Mouse (Mus musculus) midbrain, embryonic 13.5 days (tissue): Measurements from ENCODE around the gene Arl8a. TPM values are rescaled to one million over a fixed set of nuclear protein-coding genes. Genes with fewer than 3 reads are reported as not detected.

Experiments used
- ATAC-seq: fragments of 200-750 bp; cut with Nextera tagmentation; 2 replicates; pipeline ENCODE4 v1.8.0; 2017; ENCODE audit warnings: mild to moderate bottlenecking, moderate TSS enrichment, moderate library complexity
- H3K27ac ChIP-seq: fragments of 300-500 bp; sonication (generic); 2 replicates; pipeline ENCODE4 v1.5.1; 2015; ENCODE audit warnings: inconsistent platforms, mild to moderate bottlenecking, moderate library complexity
- H3K27me3 ChIP-seq: fragments of 300-500 bp; sonication (generic); 2 replicates; pipeline ENCODE4 v1.6.1; 2015; ENCODE audit warnings: mild to moderate bottlenecking, inconsistent platforms
- H3K36me3 ChIP-seq: fragments of 300-500 bp; sonication (generic); 2 replicates; pipeline ENCODE4 v1.6.1; 2015; ENCODE audit warnings: mild to moderate bottlenecking, inconsistent platforms
- H3K4me1 ChIP-seq: fragments of 300-500 bp; sonication (generic); replicated peaks from 2 replicates; pipeline ENCODE4 v1.6.1; 2015; ENCODE audit warnings: inconsistent platforms
- H3K4me2 ChIP-seq: fragments of 300-500 bp; sonication (generic); replicated peaks from 2 replicates; pipeline ENCODE4 v1.6.1; 2015; ENCODE audit warnings: moderate library complexity, mild to moderate bottlenecking, inconsistent platforms
- H3K4me3 ChIP-seq: fragments of 300-500 bp; sonication (generic); replicated peaks from 2 replicates; pipeline ENCODE4 v1.5.1; 2015; ENCODE audit warnings: mild to moderate bottlenecking, inconsistent platforms
- H3K9ac ChIP-seq: fragments of 300-500 bp; sonication (generic); replicated peaks from 2 replicates; pipeline ENCODE4 v1.6.1; 2015; ENCODE audit warnings: mild to moderate bottlenecking, inconsistent platforms
- H3K9me3 ChIP-seq: fragments of 300-500 bp; sonication (generic); 2 replicates; pipeline ENCODE4 v1.6.1; 2016; ENCODE audit warnings: mild to moderate bottlenecking, inconsistent platforms
- WGBS: fragments of 180-500 bp; shearing (Covaris S2); methylation state at CpG from one replicate; pipeline ENCODE4 v1.1.7; 2015; 5-methylcytosine and 5-hydroxymethylcytosine counted together
- polyA plus RNA-seq: library from polyadenylated mRNA; unstranded; fragments of >200 nt; fragmentation: Nextera tagmentation; extraction: Ambion mirVana; gene quantifications from 2 replicates; pipeline ENCODE4 v1.2.1, GENCODE M21; 2015

Gene Arl8a
- polyA plus RNA-seq, 1 experiment from 2014 or later: 247 TPM

DNA sequence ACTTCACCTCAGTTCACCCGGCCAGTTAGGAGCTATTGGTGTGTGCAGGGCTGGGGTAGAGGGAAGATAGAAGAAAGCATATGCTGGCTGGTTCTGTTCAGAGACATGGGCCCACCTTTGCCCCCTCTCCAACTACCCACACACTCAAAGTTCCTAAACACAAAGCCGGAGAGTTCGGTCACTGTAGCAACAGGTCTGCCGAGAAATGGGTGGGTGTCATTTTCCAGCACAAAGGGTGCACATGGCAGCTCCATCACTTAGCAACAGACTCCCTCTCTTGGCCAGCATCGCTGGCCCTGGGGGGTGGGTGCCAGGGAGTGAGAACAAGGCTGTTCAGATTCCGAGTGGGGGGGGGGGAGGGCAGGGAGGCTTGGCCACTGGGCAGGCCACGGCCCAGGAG lies 12.4 kb downstream of the Arl8a start:
- H3K4me1 ChIP-seq: peaks cover 37% of the 10 kb centered on the region
- H3K9me3 ChIP-seq: no peaks in the 10 kb centered on the region
- peaks cover 22% of the 10 kb centered on the region for H3K36me3 ChIP-seq
- H3K4me3 ChIP-seq: no peak overlapping the region
- 0 out of 2 replicates have a peak overlapping the region, but pooled peaks have one; percentile 12 for H3K4me2 ChIP-seq
- WGBS: 41% methylated on average over 7 of the region's 7 CpGs
- H3K27me3 ChIP-seq: no peaks in the 10 kb centered on the region
- peak; percentile 52 for ATAC-seq
- H3K9ac ChIP-seq: no peak overlapping the region
- H3K27ac ChIP-seq: peak overlapping the region; percentile 59

DNA sequence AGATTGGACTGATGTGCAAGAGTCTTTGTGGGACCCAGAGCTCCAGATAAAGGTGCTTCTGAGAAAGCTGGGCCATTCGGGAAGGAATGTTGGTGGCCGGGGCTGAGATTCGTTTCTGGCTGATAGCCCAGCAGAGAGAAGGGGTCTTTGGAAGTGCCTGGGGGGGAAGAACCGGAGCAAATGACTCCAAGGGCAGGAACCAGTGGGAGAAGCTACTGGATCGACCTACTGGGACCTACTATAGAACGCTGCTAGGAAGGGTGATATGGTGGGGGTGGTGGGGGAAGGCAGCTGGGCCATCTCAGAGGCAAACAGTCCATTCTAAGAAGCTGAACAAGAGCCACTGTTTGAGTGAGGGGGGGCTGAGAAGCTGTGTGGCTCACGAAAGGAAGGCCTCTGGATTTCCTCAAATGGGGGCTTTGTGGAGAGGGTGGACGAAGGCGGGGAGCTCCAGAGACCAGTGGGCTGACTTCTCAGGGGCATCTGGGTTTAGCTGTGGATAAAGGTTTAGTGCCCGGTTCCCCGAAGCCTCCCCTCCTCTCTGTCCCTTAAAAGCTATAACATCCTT lies 13.0 kb downstream of the Arl8a start:
- Histone ChIP-seq H3K27me3 (no peaks in the 10 kb centered on the region), H3K9me3 (no peaks in the 10 kb centered on the region), H3K4me3 (no peak overlapping the region), H3K36me3 (peaks cover 22% of the 10 kb centered on the region), H3K4me2 (no peak overlapping the region), H3K27ac (peak overlapping the region; percentile 59), H3K4me1 (peaks cover 33% of the 10 kb centered on the region), H3K9ac (no peak overlapping the region)
- 72% methylated on average over 11 of the region's 11 CpGs for WGBS
- no peak for ATAC-seq

DNA sequence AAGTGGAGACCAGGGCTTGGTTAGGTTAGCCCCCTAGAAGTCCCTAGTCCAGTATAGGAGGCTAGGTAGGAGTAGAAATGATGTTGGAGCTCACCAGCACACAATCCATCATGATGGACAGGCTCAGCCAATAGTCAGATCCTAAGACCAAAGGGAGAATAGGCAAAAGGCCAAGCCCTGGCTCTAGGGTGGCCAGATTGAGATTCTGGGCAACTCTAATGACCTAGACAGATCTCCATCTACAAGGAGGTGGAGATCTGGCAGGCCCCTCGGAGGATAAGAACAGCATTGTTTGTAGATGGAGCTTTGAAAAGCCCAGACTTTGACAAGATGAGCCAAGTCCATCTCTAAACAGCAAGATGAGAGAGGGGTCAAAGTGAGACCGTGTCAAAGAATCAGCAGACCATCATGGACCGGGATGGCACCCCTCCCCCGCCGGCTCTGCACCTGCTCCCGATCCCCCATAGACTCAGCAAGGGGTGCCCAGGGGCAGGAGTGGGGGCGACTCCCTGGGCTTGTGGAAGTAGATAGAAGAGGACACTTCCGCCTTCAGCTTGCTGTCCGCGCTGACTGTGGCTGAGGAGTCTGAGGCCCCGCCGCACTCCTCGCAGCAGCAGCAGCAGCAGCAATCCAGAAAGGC lies 13.9 kb downstream of the Arl8a start:
- ATAC-seq: no peak
- Histone ChIP-seq H3K27me3 (no peaks in the 10 kb centered on the region), H3K36me3 (peaks cover 16% of the 10 kb centered on the region), H3K9me3 (no peaks in the 10 kb centered on the region), H3K4me1 (peaks cover 27% of the 10 kb centered on the region), H3K4me2 (no peak overlapping the region), H3K27ac (peak overlapping the region; percentile 59; the same call in 1 of the 2 replicates), H3K4me3 (no peak overlapping the region), H3K9ac (no peak overlapping the region)
- 86% methylated on average over 13 of the region's 13 CpGs for WGBS

DNA sequence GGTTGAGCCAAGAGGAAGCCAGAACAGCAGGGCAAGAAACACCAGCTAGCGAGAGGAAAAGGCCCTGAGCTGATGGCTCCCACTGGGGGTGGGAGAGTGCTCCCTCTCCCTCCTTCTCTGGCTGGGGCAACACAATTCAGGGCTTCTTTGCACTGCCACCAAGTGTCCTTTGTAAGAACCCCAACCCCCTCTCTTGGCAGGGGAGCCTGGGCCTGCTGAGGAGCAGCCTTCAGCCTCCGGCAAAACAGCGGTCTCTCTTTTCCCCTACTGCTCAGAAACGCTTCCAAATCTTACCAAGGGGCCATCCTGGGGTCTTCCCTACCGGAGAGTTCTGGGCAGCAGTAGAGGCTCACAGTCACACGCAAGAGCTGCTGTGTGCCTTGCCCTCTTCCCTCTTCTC lies 16.1 kb downstream of the Arl8a start:
- Histone ChIP-seq H3K4me2 (no peak overlapping the region), H3K27ac (no peak overlapping the region), H3K9me3 (no peaks in the 10 kb centered on the region), H3K36me3 (no peaks in the 10 kb centered on the region), H3K4me3 (no peak overlapping the region), H3K9ac (no peak overlapping the region), H3K27me3 (no peaks in the 10 kb centered on the region), H3K4me1 (peaks cover 24% of the 10 kb centered on the region)
- no peak for ATAC-seq
- WGBS: 35% methylated on average over 6 of the region's 6 CpGs

DNA sequence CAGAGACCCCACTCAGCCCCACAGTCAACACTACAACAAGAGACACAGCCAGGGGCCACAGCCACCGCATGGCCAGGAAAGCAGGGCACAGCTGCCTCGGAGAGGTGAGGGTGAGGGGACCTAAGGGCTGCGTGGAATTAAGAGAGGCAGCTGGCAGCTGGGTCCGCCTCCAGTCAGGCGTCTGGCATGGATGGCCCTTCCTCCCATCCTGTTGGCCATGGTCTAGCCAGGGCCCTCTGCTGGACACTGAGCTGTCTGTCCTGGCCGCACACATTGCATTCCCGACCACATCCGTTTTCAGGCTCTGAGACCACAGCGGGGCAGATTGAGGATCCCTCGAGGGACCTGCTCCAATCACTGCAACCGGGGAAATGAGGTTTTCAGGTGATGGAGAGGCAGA lies 20.8 kb downstream of the Arl8a start, which contains the start of gene Gpr37l1:
Gene Gpr37l1 (minus strand): TSS at position 247 of the 400 bp plus-strand sequence.
- 68% methylated on average over 11 of the region's 11 CpGs for WGBS
- Histone ChIP-seq H3K9ac (no peak within 1 kb of the TSS), H3K4me1 (0 out of 2 replicates have a peak, but pooled peaks cover 4% of the 10 kb centered on the region), H3K9me3 (no peaks in the 10 kb centered on the region), H3K4me3 (no peak within 1 kb of the TSS), H3K4me2 (no peak within 1 kb of the TSS), H3K27me3 (no peaks in the 10 kb centered on the region), H3K36me3 (no peaks in the 10 kb centered on the region), H3K27ac (no peak within 1 kb of the TSS)
- no peak for ATAC-seq

DNA sequence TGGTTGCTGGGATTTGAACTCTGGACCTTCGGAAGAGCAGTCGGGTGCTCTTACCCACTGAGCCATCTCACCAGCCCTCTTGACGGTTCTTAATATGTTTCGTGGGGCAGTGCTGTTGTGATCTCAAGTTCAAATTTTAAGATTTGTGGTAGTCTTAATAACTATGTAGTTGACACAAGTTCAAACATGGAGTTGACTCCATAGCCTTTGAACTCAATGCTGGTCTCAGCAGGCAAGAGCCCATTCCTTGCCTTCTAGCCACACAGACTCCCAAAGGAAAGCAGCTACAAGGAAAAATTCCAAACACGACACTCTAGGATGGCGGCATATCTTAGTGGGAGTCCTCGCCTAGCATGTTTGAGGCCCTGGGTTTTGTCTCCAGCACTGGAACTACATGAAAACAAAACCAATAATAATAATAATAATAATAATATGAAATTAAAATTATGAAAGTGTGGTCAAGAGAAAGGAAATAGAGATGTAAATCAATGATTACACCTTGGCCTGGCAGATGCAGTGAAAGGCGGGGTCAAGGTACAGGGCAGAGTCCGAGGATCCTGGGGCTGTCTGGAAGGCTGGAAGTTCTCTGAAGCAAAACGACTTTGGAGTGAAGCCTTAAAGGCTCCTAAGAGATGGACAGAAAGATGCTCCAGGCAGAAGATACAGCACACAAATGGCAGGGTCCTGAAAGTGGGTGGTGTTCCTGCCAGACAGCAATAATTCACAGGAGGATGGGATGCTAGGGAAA lies 22.0 kb downstream of the Arl8a start:
- Histone ChIP-seq H3K27me3 (no peaks in the 10 kb centered on the region), H3K36me3 (no peaks in the 10 kb centered on the region), H3K9ac (no peak overlapping the region), H3K4me2 (no peak overlapping the region), H3K27ac (no peak overlapping the region), H3K4me3 (no peak overlapping the region), H3K9me3 (no peaks in the 10 kb centered on the region), H3K4me1 (no peaks in the 10 kb centered on the region)
- 92% methylated on average over 10 of the region's 10 CpGs for WGBS
- ATAC-seq: no peak

DNA sequence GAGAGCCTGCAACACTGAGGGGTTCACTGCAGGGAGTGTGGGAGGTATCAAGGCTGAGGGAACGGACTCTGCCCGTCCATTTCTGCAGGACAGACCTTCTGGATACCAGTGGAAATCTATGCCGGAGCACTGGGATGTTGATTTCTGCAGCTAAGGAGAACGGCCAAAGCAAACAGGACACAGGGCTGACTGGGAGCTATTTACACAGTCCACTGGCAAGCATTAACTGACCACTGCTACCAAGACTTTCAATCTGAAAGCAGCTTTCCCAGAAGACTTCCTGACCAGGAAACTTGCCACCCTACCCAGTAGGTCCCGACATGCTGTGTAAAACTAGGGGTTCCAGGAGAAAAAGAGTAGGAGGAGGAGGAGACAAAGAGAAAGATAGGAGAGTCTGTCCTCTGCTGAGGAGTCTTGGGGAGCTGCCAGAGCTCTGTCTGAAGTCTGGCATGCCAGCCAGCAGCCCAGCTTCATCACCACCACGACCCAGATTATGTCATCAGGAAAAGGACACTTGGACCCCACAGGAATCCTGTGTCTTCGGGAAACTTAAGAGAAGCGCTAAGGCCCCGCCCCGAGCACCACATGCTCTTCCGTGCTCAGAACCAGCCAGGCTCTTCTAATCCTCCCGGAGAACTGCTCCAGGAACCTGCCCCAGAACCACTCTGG lies 23.1 kb downstream of the Arl8a start:
- Histone ChIP-seq H3K9me3 (no peaks in the 10 kb centered on the region), H3K9ac (no peak overlapping the region), H3K4me2 (no peak overlapping the region), H3K36me3 (no peaks in the 10 kb centered on the region), H3K4me3 (no peak overlapping the region), H3K4me1 (no peaks in the 10 kb centered on the region), H3K27me3 (no peaks in the 10 kb centered on the region), H3K27ac (no peak overlapping the region)
- 54% methylated on average over 12 of the region's 12 CpGs for WGBS
- no peak for ATAC-seq

DNA sequence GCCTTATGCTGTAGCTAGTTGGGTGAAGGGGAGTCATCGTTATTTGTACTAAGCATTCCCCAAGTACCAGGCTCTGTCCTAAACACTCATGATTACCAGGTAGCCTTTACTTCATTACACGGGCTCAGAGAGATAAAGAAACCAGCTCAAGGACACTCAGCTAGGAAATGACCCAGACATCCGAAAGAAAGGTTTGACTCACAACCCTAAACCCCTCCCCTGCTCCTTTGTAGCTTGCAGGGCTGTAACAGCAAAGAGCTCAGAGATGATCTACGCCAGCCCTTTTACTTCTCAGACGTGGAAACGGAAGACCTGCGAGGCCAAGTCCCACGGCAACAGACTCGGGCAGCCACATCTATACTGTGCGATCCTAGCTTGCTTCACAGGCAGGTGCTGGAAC lies 23.7 kb downstream of the Arl8a start:
- H3K4me1 ChIP-seq: no peaks in the 10 kb centered on the region
- 74% methylated on average over 10 of the region's 10 CpGs for WGBS
- H3K9me3 ChIP-seq: no peaks in the 10 kb centered on the region
- no peaks in the 10 kb centered on the region for H3K36me3 ChIP-seq
- no peak overlapping the region for H3K9ac ChIP-seq
- H3K27me3 ChIP-seq: no peaks in the 10 kb centered on the region
- H3K27ac ChIP-seq: no peak overlapping the region
- ATAC-seq: no peak
- no peak overlapping the region for H3K4me2 ChIP-seq
- H3K4me3 ChIP-seq: no peak overlapping the region

DNA sequence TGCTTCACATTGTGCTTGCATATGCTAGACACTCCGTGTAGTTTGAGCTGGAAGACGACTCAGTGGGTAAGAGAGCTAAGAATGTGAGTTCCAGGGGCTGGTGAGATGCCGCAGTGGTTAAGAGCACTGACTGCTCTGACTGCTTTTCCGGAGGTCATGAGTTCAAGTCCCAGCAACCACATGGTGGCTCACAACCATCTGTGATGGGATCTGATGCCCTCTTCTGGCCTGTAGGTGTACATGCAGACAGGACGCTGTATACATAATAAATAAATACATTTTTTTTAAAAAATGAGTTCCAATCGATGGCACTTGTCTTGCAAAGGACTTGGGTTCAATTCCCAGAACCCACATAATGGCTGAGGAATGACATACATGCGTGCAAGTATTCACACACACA lies 24.6 kb downstream of the Arl8a start:
- Histone ChIP-seq H3K27me3 (no peaks in the 10 kb centered on the region), H3K4me3 (no peak overlapping the region), H3K36me3 (no peaks in the 10 kb centered on the region), H3K9ac (no peak overlapping the region), H3K4me2 (no peak overlapping the region), H3K4me1 (no peaks in the 10 kb centered on the region), H3K9me3 (no peaks in the 10 kb centered on the region), H3K27ac (no peak overlapping the region)
- ATAC-seq: no peak
- WGBS: 86% methylated on average over 7 of the region's 7 CpGs

DNA sequence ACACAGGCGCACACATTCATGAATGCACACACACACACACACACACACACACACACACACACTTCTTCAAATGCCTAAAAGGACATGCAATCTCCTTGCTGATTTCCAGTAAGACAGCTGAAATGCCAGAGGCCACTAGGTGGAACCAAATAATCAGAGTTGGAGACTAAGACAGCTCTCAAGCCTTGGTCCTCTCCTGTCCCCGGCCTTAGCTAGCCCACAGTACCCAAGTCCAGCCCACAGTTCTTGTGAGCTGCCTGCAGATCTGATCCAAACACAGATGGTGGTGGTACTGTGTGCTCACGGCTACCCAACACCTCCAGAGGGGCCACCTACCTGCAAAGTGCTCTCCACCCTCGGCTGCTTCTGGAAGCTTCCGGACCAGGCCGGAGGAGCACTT lies 25.4 kb downstream of the Arl8a start:
- H3K27me3 ChIP-seq: no peaks in the 10 kb centered on the region
- H3K27ac ChIP-seq: no peak overlapping the region
- H3K4me1 ChIP-seq: no peaks in the 10 kb centered on the region
- no peaks in the 10 kb centered on the region for H3K36me3 ChIP-seq
- WGBS: 59% methylated on average over 6 of the region's 6 CpGs
- ATAC-seq: peak; percentile 91
- H3K4me3 ChIP-seq: no peak overlapping the region
- H3K4me2 ChIP-seq: no peak overlapping the region
- no peaks in the 10 kb centered on the region for H3K9me3 ChIP-seq
- H3K9ac ChIP-seq: no peak overlapping the region

DNA sequence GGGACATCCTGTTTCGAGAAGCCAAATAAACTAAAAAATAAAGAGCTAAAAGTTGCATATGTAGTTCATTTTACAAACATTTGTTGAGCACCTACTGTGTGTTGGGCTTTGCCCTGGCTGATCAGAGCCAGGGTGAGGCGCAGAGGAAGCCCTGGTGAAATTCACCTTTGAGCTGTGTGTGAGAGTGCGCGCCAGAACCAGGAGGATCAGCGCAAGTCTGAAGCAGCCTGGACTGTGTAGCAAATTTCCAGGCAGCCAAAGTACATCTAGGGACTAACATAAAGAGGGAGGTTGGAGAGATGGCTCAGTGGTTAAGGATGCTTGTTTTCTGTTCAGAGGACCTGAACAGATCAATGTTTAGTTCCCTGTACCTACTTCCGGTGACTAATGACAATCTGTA lies 26.7 kb downstream of the Arl8a start:
- 95% methylated on average over 6 of the region's 6 CpGs for WGBS
- Histone ChIP-seq H3K4me2 (no peak overlapping the region), H3K27me3 (no peaks in the 10 kb centered on the region), H3K9me3 (no peaks in the 10 kb centered on the region), H3K4me3 (no peak overlapping the region), H3K4me1 (no peaks in the 10 kb centered on the region), H3K36me3 (no peaks in the 10 kb centered on the region), H3K9ac (no peak overlapping the region), H3K27ac (no peak overlapping the region)
- no peak for ATAC-seq

DNA sequence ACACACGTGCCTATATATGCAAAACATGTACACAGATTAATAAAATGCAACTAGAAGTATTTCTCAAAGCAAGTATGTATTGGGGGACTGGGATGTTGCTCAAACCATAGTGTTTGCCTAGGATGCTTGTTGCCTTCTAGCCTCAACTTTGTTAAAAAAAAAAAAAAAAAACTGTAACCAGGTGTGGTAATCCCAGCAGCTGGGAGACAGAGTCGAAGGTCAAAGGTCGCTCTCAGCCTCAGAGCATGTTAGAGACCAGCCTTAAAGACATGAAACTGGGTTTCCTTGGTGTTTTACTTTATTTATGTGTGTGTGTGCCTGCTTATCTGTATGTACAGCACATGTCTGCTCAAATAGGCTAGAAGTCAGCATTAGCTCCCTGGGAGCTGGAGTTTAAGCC lies 28.6 kb downstream of the Arl8a start:
- Histone ChIP-seq H3K27ac (no peak overlapping the region), H3K27me3 (no peaks in the 10 kb centered on the region), H3K4me3 (no peak overlapping the region), H3K9ac (no peak overlapping the region), H3K36me3 (no peaks in the 10 kb centered on the region), H3K9me3 (no peaks in the 10 kb centered on the region), H3K4me1 (no peaks in the 10 kb centered on the region), H3K4me2 (no peak overlapping the region)
- ATAC-seq: no peak
- WGBS: 82% methylated on average over 3 of the region's 3 CpGs
